Mouse (Mus musculus) neural tube, embryonic 11.5 days (tissue): Measurements from ENCODE around the gene Dhrs7c. TPM values are rescaled to one million over a fixed set of nuclear protein-coding genes. Genes with fewer than 3 reads are reported as not detected.

ENCODE experiments used
- ATAC-seq: fragments of 200-750 bp; cut with Nextera tagmentation; 2 replicates; pipeline ENCODE4 v1.8.0; 2017; ENCODE audit warnings: moderate number of reproducible peaks, mild to moderate bottlenecking, moderate TSS enrichment, moderate library complexity; ENCODE audit not compliant: insufficient read depth, low FRiP score, low TSS enrichment
- DNase-seq: peaks from one replicate; pipeline ENCODE4 v3.0.0-alpha.2; 2015; ENCODE audit warnings: low spot score
- H3K27ac ChIP-seq: fragments of 300-500 bp; sonication (generic); 2 replicates; pipeline ENCODE4 v1.5.1; 2014; ENCODE audit warnings: low read depth, mild to moderate bottlenecking, low read length
- H3K27me3 ChIP-seq: fragments of 300-500 bp; sonication (generic); 2 replicates; pipeline ENCODE4 v1.6.1; 2014; ENCODE audit warnings: mild to moderate bottlenecking, low read length, mixed read lengths; ENCODE audit not compliant: control insufficient read depth, insufficient read depth
- H3K36me3 ChIP-seq: fragments of 300-500 bp; sonication (generic); 2 replicates; pipeline ENCODE4 v1.6.1; 2014; ENCODE audit warnings: mild to moderate bottlenecking, low read length, moderate library complexity, mixed read lengths; ENCODE audit not compliant: control insufficient read depth, insufficient read depth
- H3K4me1 ChIP-seq: fragments of 300-500 bp; sonication (generic); 2 replicates; pipeline ENCODE4 v1.6.1; 2014; ENCODE audit warnings: low read length, mixed read lengths; ENCODE audit not compliant: control insufficient read depth, insufficient read depth
- H3K4me2 ChIP-seq: fragments of 300-500 bp; sonication (generic); 2 replicates; pipeline ENCODE4 v1.6.1; 2014; ENCODE audit warnings: low read depth, mild to moderate bottlenecking, moderate library complexity
- H3K4me3 ChIP-seq: fragments of 300-500 bp; sonication (generic); 2 replicates; pipeline ENCODE4 v1.5.1; 2014; ENCODE audit warnings: low read depth, low read length
- H3K9ac ChIP-seq: fragments of 300-500 bp; sonication (generic); 2 replicates; pipeline ENCODE4 v1.6.1; 2014; ENCODE audit warnings: mild to moderate bottlenecking, low read length
- H3K9me3 ChIP-seq: fragments of 300-500 bp; sonication (generic); 2 replicates; pipeline ENCODE4 v1.6.1; 2016; ENCODE audit warnings: low read length; ENCODE audit not compliant: control insufficient read depth
- WGBS: fragments of 180-500 bp; shearing (Covaris S2); extraction: QIAGEN DNeasy Blood & Tissue Kit; methylation state at CpG from one replicate; pipeline ENCODE4 v1.1.7; 2014; 5-methylcytosine and 5-hydroxymethylcytosine counted together
- polyA plus RNA-seq: library from polyadenylated mRNA; unstranded; fragments of >200 nt; fragmentation: Nextera tagmentation; extraction: Ambion mirVana; gene quantifications from 2 replicates; pipeline ENCODE4 v1.2.1, GENCODE M21; 2014

The Dhrs7c gene
- polyA plus RNA-seq, 1 experiment from 2014 or later = 2.8 TPM

GRCm38 (mm10) chr11:67829530-67829929 is 31.5 kb downstream of the Dhrs7c start:
- H3K9me3 ChIP-seq = no peaks in the 10 kb centered on the region
- H3K27me3 ChIP-seq = no peaks in the 10 kb centered on the region
- H3K4me2 ChIP-seq = no peak overlapping the region
- no peak overlapping the region for H3K27ac ChIP-seq
- WGBS = 86% methylated on average over 6 of the region's 6 CpGs
- no peaks in the 10 kb centered on the region for H3K4me1 ChIP-seq
- H3K4me3 ChIP-seq = no peak overlapping the region
- ATAC-seq (no peak), DNase-seq (no peak)
- no peak overlapping the region for H3K9ac ChIP-seq
- no peaks in the 10 kb centered on the region for H3K36me3 ChIP-seq

- Histone ChIP-seq H3K27me3 (no peaks in the 10 kb centered on the region), H3K9me3 (no peaks in the 10 kb centered on the region), H3K4me2 (no peak overlapping the region), H3K4me3 (no peak overlapping the region), H3K27ac (no peak overlapping the region), H3K4me1 (no peaks in the 10 kb centered on the region), H3K36me3 (no peaks in the 10 kb centered on the region), H3K9ac (no peak overlapping the region)
- WGBS = 80% methylated on average over 5 of the region's 5 CpGs
- ATAC-seq (no peak), DNase-seq (no peak)
These were observed 33.8 kb downstream of the Dhrs7c start for GRCm38 (mm10) chr11:67831820-67832219.

GRCm38 (mm10) chr11:67835408-67836078 is 37.6 kb downstream of the Dhrs7c start:
- H3K27ac ChIP-seq = no peak overlapping the region
- ATAC-seq (no peak), DNase-seq (no peak)
- 94% methylated on average over 10 of the region's 10 CpGs for WGBS
- H3K36me3 ChIP-seq = no peaks in the 10 kb centered on the region
- no peaks in the 10 kb centered on the region for H3K4me1 ChIP-seq
- H3K4me2 ChIP-seq = no peak overlapping the region
- H3K9ac ChIP-seq = no peak overlapping the region
- H3K4me3 ChIP-seq = no peak overlapping the region
- H3K27me3 ChIP-seq = no peaks in the 10 kb centered on the region
- H3K9me3 ChIP-seq = no peaks in the 10 kb centered on the region

GRCm38 (mm10) chr11:67839810-67840209 is 41.8 kb downstream of the Dhrs7c start:
- no peaks in the 10 kb centered on the region for H3K4me1 ChIP-seq
- WGBS = 83% methylated on average over 1 of the region's 1 CpGs
- H3K9me3 ChIP-seq = no peaks in the 10 kb centered on the region
- H3K4me3 ChIP-seq = no peak overlapping the region
- no peaks in the 10 kb centered on the region for H3K27me3 ChIP-seq
- no peak overlapping the region for H3K27ac ChIP-seq
- H3K9ac ChIP-seq = no peak overlapping the region
- ATAC-seq (no peak), DNase-seq (no peak)
- H3K4me2 ChIP-seq = no peak overlapping the region
- no peaks in the 10 kb centered on the region for H3K36me3 ChIP-seq

GRCm38 (mm10) chr11:67845193-67845592 is 47.2 kb downstream of the Dhrs7c start:
- no peak for ATAC-seq
- no peaks in the 10 kb centered on the region for H3K9me3 ChIP-seq
- no peaks in the 10 kb centered on the region for H3K27me3 ChIP-seq
- H3K4me3 ChIP-seq = no peak overlapping the region
- WGBS = 90% methylated on average over 4 of the region's 4 CpGs
- no peaks in the 10 kb centered on the region for H3K36me3 ChIP-seq
- H3K4me1 ChIP-seq = no peaks in the 10 kb centered on the region
- no peak overlapping the region for H3K4me2 ChIP-seq
- no peak overlapping the region for H3K27ac ChIP-seq
- no peak for DNase-seq
- no peak overlapping the region for H3K9ac ChIP-seq

- Histone ChIP-seq H3K9me3 (no peaks in the 10 kb centered on the region), H3K4me1 (no peaks in the 10 kb centered on the region), H3K27ac (no peak overlapping the region), H3K36me3 (no peaks in the 10 kb centered on the region), H3K9ac (no peak overlapping the region), H3K4me2 (no peak overlapping the region), H3K4me3 (no peak overlapping the region), H3K27me3 (no peaks in the 10 kb centered on the region)
- WGBS = 54% methylated on average over 5 of the region's 5 CpGs
- DNase-seq = no peak
- ATAC-seq = no peak
These were observed 53.8 kb downstream of the Dhrs7c start for GRCm38 (mm10) chr11:67851770-67852169.

GRCm38 (mm10) chr11:67853996-67854395 is 56.0 kb downstream of the Dhrs7c start:
- ATAC-seq = no peak
- no peak overlapping the region for H3K27ac ChIP-seq
- no peak for DNase-seq
- no peaks in the 10 kb centered on the region for H3K27me3 ChIP-seq
- no peaks in the 10 kb centered on the region for H3K4me1 ChIP-seq
- no peak overlapping the region for H3K4me3 ChIP-seq
- H3K4me2 ChIP-seq = no peak overlapping the region
- no peaks in the 10 kb centered on the region for H3K9me3 ChIP-seq
- H3K9ac ChIP-seq = no peak overlapping the region
- no peaks in the 10 kb centered on the region for H3K36me3 ChIP-seq
- 69% methylated on average over 6 of the region's 6 CpGs for WGBS

GRCm38 (mm10) chr11:67855035-67855434 is 57.0 kb downstream of the Dhrs7c start:
- ATAC-seq (no peak), DNase-seq (peak; percentile 41)
- Histone ChIP-seq H3K36me3 (no peaks in the 10 kb centered on the region), H3K9ac (no peak overlapping the region), H3K27me3 (no peaks in the 10 kb centered on the region), H3K4me3 (no peak overlapping the region), H3K27ac (no peak overlapping the region), H3K4me2 (no peak overlapping the region), H3K4me1 (no peaks in the 10 kb centered on the region), H3K9me3 (no peaks in the 10 kb centered on the region)
- 54% methylated on average over 2 of the region's 2 CpGs for WGBS

- Histone ChIP-seq H3K36me3 (no peaks in the 10 kb centered on the region), H3K9ac (no peak overlapping the region), H3K4me3 (no peak overlapping the region), H3K27ac (no peak overlapping the region), H3K4me1 (peaks cover 6% of the 10 kb centered on the region; the same call in 1 of the 2 replicates), H3K4me2 (no peak overlapping the region), H3K27me3 (no peaks in the 10 kb centered on the region), H3K9me3 (no peaks in the 10 kb centered on the region)
- WGBS = 82% methylated on average over 9 of the region's 9 CpGs
- no peak for ATAC-seq
- DNase-seq = no peak
These were observed 60.5 kb downstream of the Dhrs7c start for GRCm38 (mm10) chr11:67858518-67858917.
